ENCODE assay signal across 10 mouse cellular contexts in the genomic region with DNA sequence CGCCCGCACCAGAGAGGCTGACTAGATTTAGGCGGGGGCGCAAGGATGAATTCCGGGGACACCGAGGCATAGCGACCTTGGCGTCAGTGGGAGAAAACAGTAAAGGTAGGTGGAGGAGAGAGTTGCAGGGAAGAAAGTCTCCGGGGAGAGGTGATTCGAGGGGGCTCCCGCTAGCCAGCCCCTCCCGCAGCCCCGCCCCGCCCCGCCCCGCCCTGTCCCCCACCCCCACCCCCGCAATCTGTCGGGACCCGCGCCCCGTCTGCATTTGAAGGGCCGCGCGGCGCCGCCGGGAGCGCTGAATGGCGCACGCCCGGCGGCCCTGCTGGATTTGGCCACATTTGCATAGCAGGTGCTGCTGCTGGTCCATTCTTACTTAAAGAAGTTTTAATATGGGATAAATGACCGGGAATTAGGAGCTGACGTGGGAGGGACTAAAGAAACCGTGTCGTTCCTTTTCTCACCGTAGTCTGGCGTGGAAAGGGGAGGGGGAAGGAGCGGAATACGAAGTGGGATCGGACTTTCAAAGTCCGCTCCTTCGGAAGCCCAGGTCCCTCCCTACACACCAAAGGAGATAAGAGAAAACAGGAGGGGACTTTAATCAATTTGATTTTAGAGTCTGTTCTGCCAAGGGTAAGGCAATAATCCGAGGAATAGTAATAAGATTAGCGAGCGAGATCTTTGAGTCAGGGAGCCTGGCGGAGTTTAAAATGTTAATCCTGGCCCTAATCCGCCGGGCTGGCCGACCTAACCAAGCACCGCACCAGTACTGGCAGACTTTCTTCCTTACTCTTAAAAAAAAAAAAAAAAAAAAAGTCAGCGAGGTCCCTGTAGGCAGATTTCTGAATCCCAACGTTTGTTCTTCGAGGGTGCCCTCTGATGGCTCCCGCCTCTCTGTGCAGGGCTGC. TPM values are rescaled to one million over a fixed set of nuclear protein-coding genes. Genes with fewer than 3 reads are reported as not detected.
DNase-seq lines count a peak whose midpoint lies in the region; ATAC-seq and TF ChIP-seq lines count a peak whose summit lies in the region.
"Had no signal": no experiment of that assay in that cellular context is flagged by ENCODE, and none has a peak within 500 bp of the region (broad histone marks: within the 10 kb centered on the region; RNA-seq: fewer than 3 reads in every experiment).

No protein-coding gene starts in this region.

- peak overlapping the region; percentile 61 for H3K4me2 ChIP-seq in heart, embryonic 13.5 days
- H3K4me2 ChIP-seq in forebrain, embryonic 13.5 days = peak overlapping the region; percentile 76
- peak overlapping the region; percentile 55 for H3K4me2 ChIP-seq in midbrain, embryonic 11.5 days

- peaks cover 100% of the 10 kb centered on the region for H3K27me3 ChIP-seq in heart, embryonic 13.5 days (replicated peaks)
- peaks cover 21% of the 10 kb centered on the region for H3K27me3 ChIP-seq in ES-Bruce4 (ENCODE audit: control insufficient read depth, insufficient read depth, low read length, poor library complexity, severe bottlenecking)
- H3K27me3 ChIP-seq in forebrain, embryonic 13.5 days = peaks cover 98% of the 10 kb centered on the region
- H3K27me3 ChIP-seq in midbrain, embryonic 11.5 days (ENCODE audit: control insufficient read depth, insufficient read depth, low read length) = peaks cover 82% of the 10 kb centered on the region

- peak overlapping the region; percentile 34 for H3K4me3 ChIP-seq in heart, embryonic 13.5 days
- peak overlapping the region; percentile 73 for H3K4me3 ChIP-seq in ES-Bruce4 (ENCODE audit: low read depth, low read length)
- peak overlapping the region; percentile 39 for H3K4me3 ChIP-seq in forebrain, embryonic 13.5 days
- H3K4me3 ChIP-seq in midbrain, embryonic 11.5 days (ENCODE audit: low read depth, low read length) = peak overlapping the region; percentile 27

- no peak overlapping the region for H3K9ac ChIP-seq in heart, embryonic 13.5 days
- H3K9ac ChIP-seq in ES-Bruce4 (ENCODE audit: low read depth, poor library complexity, severe bottlenecking) = peak overlapping the region; percentile 55
- H3K9ac ChIP-seq in forebrain, embryonic 13.5 days = peak overlapping the region; percentile 60
- H3K9ac ChIP-seq in midbrain, embryonic 11.5 days (ENCODE audit: low read length) = peak overlapping the region; percentile 13; the same call in 1 of the 2 replicates

- H3K4me1 ChIP-seq in heart, embryonic 13.5 days = peaks cover 9% of the 10 kb centered on the region
- no peaks in the 10 kb centered on the region for H3K4me1 ChIP-seq in ES-Bruce4 (ENCODE audit: control insufficient read depth, insufficient read depth, low read length)
- peaks cover 46% of the 10 kb centered on the region for H3K4me1 ChIP-seq in forebrain, embryonic 13.5 days
- peaks cover 45% of the 10 kb centered on the region for H3K4me1 ChIP-seq in midbrain, embryonic 11.5 days (ENCODE audit: control insufficient read depth, insufficient read depth, low read length)

- WGBS in heart, embryonic 13.5 days = under 1% methylated on average over 55 of the region's 55 CpGs
- WGBS in forebrain, embryonic 13.5 days = under 1% methylated on average over 55 of the region's 55 CpGs
- under 1% methylated on average over 55 of the region's 55 CpGs for WGBS in midbrain, embryonic 11.5 days

- H3K27ac ChIP-seq in heart, embryonic 13.5 days (replicated peaks) = no peak overlapping the region
- H3K27ac ChIP-seq in ES-Bruce4 (ENCODE audit: insufficient read depth, low read length) = no peak overlapping the region
- H3K27ac ChIP-seq in forebrain, embryonic 13.5 days = peak overlapping the region; percentile 65
- peak overlapping the region; percentile 64 for H3K27ac ChIP-seq in midbrain, embryonic 11.5 days (ENCODE audit: low read depth, low read length)

- TF ChIP-seq POLR2A in ES-Bruce4 (IDR thresholded peaks at IDR 0.05; ENCODE audit: insufficient read depth, low read length) = no peak

- no peak for TF ChIP-seq CTCF in ES-Bruce4 (IDR thresholded peaks at IDR 0.05; ENCODE audit: low read depth, low read length)

- no peak for DNase-seq in heart, adult 11 months
- DNase-seq in midbrain, embryonic 11.5 days (ENCODE audit: low spot score, missing footprints) = peak; percentile 93
- no peak for DNase-seq in ovary, postnatal 36 days (ENCODE audit: low spot score)
- no peak for DNase-seq in adrenal gland, postnatal 14 days
- DNase-seq in layer of hippocampus, postnatal 14 days (ENCODE audit: low spot score in 2 of 2) = no peak
- DNase-seq: cerebellum, adult 2 months; right cerebral cortex, postnatal 25 days had no signal

- no peaks in the 10 kb centered on the region for H3K9me3 ChIP-seq in heart, embryonic 13.5 days
- H3K9me3 ChIP-seq in ES-Bruce4 (replicated peaks; ENCODE audit: control insufficient read depth, insufficient read depth, low read length, poor library complexity, severe bottlenecking) = no peaks in the 10 kb centered on the region
- H3K9me3 ChIP-seq in forebrain, embryonic 13.5 days (replicated peaks) = no peaks in the 10 kb centered on the region
- no peaks in the 10 kb centered on the region for H3K9me3 ChIP-seq in midbrain, embryonic 11.5 days (ENCODE audit: control insufficient read depth, low read length)

- no peak for ATAC-seq in heart, embryonic 13.5 days (ENCODE audit: extremely low read depth, insufficient number of reproducible peaks, low FRiP score, low TSS enrichment)
- peak; percentile 31; the same call in 1 of the 2 replicates for ATAC-seq in forebrain, embryonic 13.5 days
- peak; percentile 65 for ATAC-seq in midbrain, embryonic 11.5 days (ENCODE audit: low FRiP score)

- H3K36me3 ChIP-seq in heart, embryonic 13.5 days = no peaks in the 10 kb centered on the region
- H3K36me3 ChIP-seq in ES-Bruce4 (ENCODE audit: control insufficient read depth, insufficient read depth, low read length, poor library complexity, severe bottlenecking) = no peaks in the 10 kb centered on the region
- no peaks in the 10 kb centered on the region for H3K36me3 ChIP-seq in forebrain, embryonic 13.5 days (ENCODE audit: poor library complexity, severe bottlenecking)
- H3K36me3 ChIP-seq in midbrain, embryonic 11.5 days (ENCODE audit: control insufficient read depth, insufficient read depth, low read length) = no peaks in the 10 kb centered on the region

- no peak for TF ChIP-seq EP300 in ES-Bruce4 (IDR thresholded peaks at IDR 0.05; ENCODE audit: insufficient read depth, low read depth, low read length)

RNA-seq across cellular contexts. Expression of gene Neurog1, which starts 7.3 kb away (rescaled TPM):
- not detected in 2 replicates for polyA plus RNA-seq in heart, embryonic 13.5 days (2015; fragmentation: Nextera tagmentation; extraction: Ambion mirVana)
- 0.36 TPM in 1 of 2 replicates, not detected in the other for polyA plus RNA-seq in ES-Bruce4 (2011; ENCODE audit: insufficient read depth, insufficient read length, low read depth, missing spikeins)
- 13.0 and 13.1 TPM in 2 replicates for polyA plus RNA-seq in forebrain, embryonic 13.5 days (2015; fragmentation: Nextera tagmentation; extraction: Ambion mirVana)
- 35.6 and 42.1 TPM in 2 replicates for polyA plus RNA-seq in midbrain, embryonic 11.5 days (2014; fragmentation: Nextera tagmentation; extraction: Ambion mirVana)
- not detected in 2 replicates for total RNA-seq in adrenal gland, postnatal 14 days (2021)
- not detected for total RNA-seq in layer of hippocampus, postnatal 14 days (2021)
- polyA plus RNA-seq: cerebellum, adult 2 months had no signal

RNA-seq across cellular contexts. Expression of gene Cxcl14, which starts 37.1 kb away (rescaled TPM):
- 1.1 and 1.9 TPM in 2 replicates for polyA plus RNA-seq in heart, embryonic 13.5 days (2015; fragmentation: Nextera tagmentation; extraction: Ambion mirVana)
- 2.3 and 3.3 TPM in 2 replicates for polyA plus RNA-seq in ES-Bruce4 (2011; ENCODE audit: insufficient read depth, insufficient read length, low read depth, missing spikeins)
- polyA plus RNA-seq in forebrain, embryonic 13.5 days (2015; fragmentation: Nextera tagmentation; extraction: Ambion mirVana) = 6.6 and 11.3 TPM in 2 replicates
- polyA plus RNA-seq in midbrain, embryonic 11.5 days (2014; fragmentation: Nextera tagmentation; extraction: Ambion mirVana) = 9.2 and 9.3 TPM in 2 replicates
- 23.9 and 27.3 TPM in 2 replicates for total RNA-seq in adrenal gland, postnatal 14 days (2021)
- 100 to 1,000 TPM in 1 of 2 experiments, 10 to 100 TPM in 1; 98.6 to 114 TPM for total RNA-seq in layer of hippocampus, postnatal 14 days (2021)

Comparison
In these comparisons a context has a peak if more than half of its experiments do, and no peak if none do; other contexts are left out.
1. H3K27ac ChIP-seq: peak in forebrain, embryonic 13.5 days (single experiment) and midbrain, embryonic 11.5 days (single experiment); none in heart, embryonic 13.5 days (single experiment) and ES-Bruce4 (single experiment).
2. RNA of gene Neurog1, which starts 7.3 kb away (polyA plus RNA-seq): 35.6 to 42.1 TPM in midbrain, embryonic 11.5 days and 13.0 to 13.1 TPM in forebrain, embryonic 13.5 days; 0.36 TPM in ES-Bruce4 and not detected in heart, embryonic 13.5 days; every median in the first group is over 10 times any median in the second.
3. Peak in every context shown above with its lines, with median percentiles within 50 percentile points of each other: H3K4me2 ChIP-seq and H3K4me3 ChIP-seq.